Mouse (Mus musculus) C2C12 (cell line): ENCODE results near the gene Galnt10.

Source experiments
- CEBPB ChIP-seq: IDR thresholded peaks from one replicate; pipeline ENCODE4 v1.6.1; 2011; ENCODE audit warnings: low read depth, mild to moderate bottlenecking, control low read depth, moderate library complexity
- CTCF ChIP-seq: IDR thresholded peaks from one replicate; pipeline ENCODE4 v1.5.1; 2011; ENCODE audit not compliant: control insufficient read depth, insufficient read depth, insufficient read length
- FOSL1 ChIP-seq: IDR thresholded peaks from one replicate; pipeline ENCODE4 v1.8.0; 2011; ENCODE audit warnings: mild to moderate bottlenecking, low read length; ENCODE audit not compliant: poor library complexity, insufficient read depth, severe bottlenecking
- MAX ChIP-seq: IDR thresholded peaks from one replicate; pipeline ENCODE4 v1.6.1; 2011; ENCODE audit warnings: mild to moderate bottlenecking, control low read depth
- USF1 ChIP-seq: IDR thresholded peaks from one replicate; pipeline ENCODE4 v1.6.1; 2011; ENCODE audit warnings: low read depth, mild to moderate bottlenecking, control low read depth, moderate library complexity

- no peak for TF ChIP-seq USF1
- no peak for TF ChIP-seq CTCF
- TF ChIP-seq FOSL1: no peak
- TF ChIP-seq CEBPB: no peak
- TF ChIP-seq MAX: no peak
These were observed 2.2 kb downstream of the Galnt10 start for GRCm38 (mm10) chr11:57647446-57647845.
